Mouse (Mus musculus): ENCODE data around the gene Apol11a.

- TF ChIP-seq CTCF (IDR thresholded peaks at IDR 0.05; ENCODE audit: low read depth) (no peak), EP300 (IDR thresholded peaks at IDR 0.05; ENCODE audit: low read depth) (no peak)
Observed at GRCm38 (mm10) chr15:77561792-77562191, 53.7 kb downstream of the Apol11a start, which contains the start of gene 1700025B11Rik.

Measured in heart, postnatal 0 days (tissue).